Mouse (Mus musculus) adrenal gland, adult 18-20 months (tissue): ENCODE data around the gene Btbd18. TPM values are rescaled to one million over a fixed set of nuclear protein-coding genes. Genes with fewer than 3 reads are reported as not detected.

Source experiments
- DNase-seq, 2 experiments: peaks; one replicate each; pipeline ENCODE4 v3.0.0; 2021 to 2022; ENCODE audit warnings: low spot score in 2 of 2
- total RNA-seq, 2 experiments: library from RNA; stranded (reverse); gene quantifications; 1 replicate in 1 of 2; 2 replicates in 1 of 2; pipeline ENCODE4 v1.2.3; 2021

Btbd18 gene
- total RNA-seq, 2 experiments from 2014 or later: 0.10 TPM; not detected in 1

DNA sequence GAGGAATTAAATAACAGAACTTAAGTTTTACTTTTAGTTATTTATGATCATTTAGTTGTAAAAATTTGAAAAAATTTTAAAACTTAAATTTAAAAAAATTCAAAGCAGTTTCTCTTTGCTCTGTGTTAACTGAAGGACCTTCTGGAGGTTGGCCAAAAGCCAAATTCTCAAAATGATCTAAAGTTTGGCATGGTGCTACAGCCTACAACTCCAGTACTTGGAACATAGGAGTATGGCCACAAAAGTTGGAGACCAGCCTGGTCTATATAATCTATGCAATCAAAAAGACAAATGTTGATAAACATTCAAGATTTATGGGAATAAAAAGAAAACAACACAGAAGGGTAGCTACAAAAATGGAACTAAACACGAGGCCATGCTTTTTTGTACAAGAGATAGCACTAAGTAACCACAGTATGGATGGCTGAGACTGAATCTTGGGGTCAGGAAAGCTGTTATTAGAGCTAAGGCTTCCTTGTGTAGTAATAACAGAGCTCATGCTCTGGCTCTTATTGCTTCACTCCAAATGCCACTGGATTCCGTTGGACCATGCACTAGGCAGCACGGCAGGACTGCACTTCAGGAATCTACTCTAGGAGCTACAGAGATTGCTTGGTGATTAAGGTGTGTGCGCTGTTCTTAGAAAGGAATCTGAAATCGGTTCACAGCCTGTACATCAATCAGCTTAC, 36.3 kb downstream of the Btbd18 start:
- DNase-seq: no peak

DNA sequence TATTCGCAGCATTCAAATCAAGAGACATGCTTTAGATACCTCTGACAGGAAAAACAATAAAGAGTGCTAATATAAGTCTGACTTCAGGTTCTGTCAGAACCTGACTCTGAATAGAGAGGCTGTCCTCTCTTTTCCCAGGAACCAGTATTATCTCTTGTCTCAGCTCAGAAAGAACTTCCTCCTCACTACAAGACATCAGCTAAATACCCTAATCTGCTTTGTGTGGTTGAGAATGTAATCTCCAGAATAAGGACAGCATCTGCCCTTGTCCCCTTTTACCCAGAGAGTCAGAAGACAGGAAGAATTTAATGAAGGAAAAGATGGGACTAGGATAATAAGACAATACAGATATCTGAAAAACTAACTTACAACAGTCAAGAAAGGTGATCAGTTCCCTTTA, 44.6 kb downstream of the Btbd18 start:
- no peak for DNase-seq

- no peak for DNase-seq
These were observed 45.5 kb downstream of the Btbd18 start for GRCm38 (mm10) chr2:84704329-84704728.

- DNase-seq: no peak
These were observed 46.4 kb downstream of the Btbd18 start for GRCm38 (mm10) chr2:84705295-84705694.

- no peak for DNase-seq
These were observed 48.6 kb downstream of the Btbd18 start for GRCm38 (mm10) chr2:84707523-84707922.

GRCm38 (mm10) chr2:84711898-84712297, 53.0 kb downstream of the Btbd18 start:
- DNase-seq: no peak

DNA sequence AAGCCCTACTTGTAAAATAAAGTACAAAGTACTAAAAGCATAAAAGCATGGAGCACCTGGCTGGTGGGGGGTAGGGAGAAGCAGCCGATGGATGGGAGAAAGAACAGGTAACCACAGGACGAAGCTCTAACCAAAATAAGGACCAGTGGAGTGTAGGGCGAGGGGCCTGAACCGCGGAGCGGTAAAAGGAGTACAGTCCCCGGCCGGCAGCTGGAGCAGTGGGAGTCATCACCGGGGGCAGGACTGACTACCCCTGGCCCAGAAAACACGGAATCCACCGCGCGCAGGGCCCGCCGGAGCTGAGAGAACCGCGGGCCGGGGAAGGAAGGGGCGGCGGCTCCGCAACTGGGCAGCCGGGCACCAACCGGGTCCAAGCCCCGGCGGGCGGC, 55.5 kb downstream of the Btbd18 start:
- DNase-seq: no peak

DNA sequence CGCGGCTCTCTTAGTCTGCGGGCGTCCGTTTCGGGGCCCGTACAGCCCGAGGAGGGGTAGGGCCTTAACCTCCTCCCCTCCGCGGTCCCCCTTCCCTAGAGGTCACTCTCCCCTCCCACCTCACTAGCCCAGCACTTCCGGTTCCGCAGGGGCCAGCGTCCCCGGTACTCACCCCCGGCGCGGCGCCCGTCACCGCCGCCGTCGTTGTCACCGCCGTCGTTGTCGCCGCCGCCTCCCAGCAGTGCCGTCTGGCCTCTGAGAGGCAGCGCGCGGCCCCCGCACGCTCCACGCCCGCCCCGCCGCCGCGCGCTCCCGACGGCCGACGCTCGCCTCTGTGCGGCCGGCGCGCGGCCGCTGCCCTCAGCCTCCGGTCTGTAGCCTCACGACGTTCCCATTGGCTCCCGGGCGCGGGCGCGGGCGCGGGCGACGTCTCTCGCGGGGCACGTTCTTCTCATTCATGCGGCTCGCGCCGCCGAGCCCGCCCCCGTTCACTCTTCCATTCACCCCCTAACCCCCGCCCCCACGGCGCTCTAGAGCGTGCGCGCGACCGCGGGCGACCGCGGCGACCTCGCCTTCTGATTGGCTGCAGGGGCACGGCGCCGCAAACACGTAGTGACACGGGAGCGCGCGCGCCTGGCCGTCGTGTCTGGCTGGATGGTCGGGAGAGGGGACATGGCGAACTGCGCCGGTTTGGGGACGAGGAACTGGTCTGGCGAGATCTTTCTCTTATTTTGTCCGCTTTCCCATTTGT, 56.1 kb downstream of the Btbd18 start, which contains the start of gene Zdhhc5:
Gene Zdhhc5 (minus strand): TSS at position 370 of the 751 bp plus-strand sequence.
- DNase-seq: peak; percentile 97 to 99

GRCm38 (mm10) chr2:84715562-84716361, 56.9 kb downstream of the Btbd18 start:
- peak; percentile 51 to 61 for DNase-seq

DNA sequence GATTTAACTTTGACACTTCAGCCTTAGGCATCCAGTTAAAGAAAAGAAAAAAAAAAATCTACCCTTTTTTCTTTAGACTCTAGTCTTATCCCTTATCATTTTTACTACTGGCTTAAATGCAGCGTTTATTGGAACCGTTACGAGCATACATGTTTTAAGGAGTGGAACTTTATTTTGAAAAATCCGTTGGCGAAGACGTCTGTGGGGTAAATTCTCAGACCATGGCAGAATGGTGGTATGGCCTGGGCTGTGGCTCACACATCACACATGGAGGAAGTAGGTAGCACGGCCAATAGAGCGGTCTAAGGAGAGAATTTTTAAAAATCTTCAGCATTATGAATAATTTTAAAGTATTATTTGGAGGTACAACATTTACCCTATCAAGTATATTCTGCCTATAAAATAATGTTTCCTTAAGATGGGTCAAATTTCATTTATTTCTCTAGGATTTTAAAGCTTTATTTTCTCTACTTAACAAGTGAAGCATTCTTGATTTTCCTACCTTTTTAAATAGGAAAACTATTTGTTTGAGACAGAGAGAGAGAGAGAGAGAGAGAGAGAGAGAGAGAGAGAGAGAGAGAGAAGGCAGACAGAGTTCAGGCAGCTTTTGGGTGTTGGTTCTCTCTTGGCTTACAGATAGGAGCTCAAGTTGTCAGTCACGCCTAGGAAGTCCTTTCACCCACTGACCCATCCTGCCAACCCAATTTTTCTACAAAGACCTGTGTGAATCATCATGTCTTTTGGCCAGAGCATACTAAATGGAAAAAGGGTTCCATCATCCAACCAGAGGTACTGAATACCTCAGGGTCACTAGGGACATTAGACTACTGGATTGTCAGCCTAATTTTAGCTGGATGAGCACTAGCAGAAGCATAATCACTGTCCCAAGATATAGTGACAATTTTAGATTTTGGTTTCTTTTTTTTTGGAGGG, 57.8 kb downstream of the Btbd18 start:
- no peak for DNase-seq

- DNase-seq: no peak
These were observed 58.5 kb downstream of the Btbd18 start for GRCm38 (mm10) chr2:84717357-84717756.

Other genes with a start within 250 kb of the Btbd18 start
- 10 to 100 TPM; 23.5 to 27.5 TPM for gene Calcrl, start 233.7 kb upstream of the Btbd18 start, total RNA-seq
- gene Tfpi, start 182.3 kb upstream of the Btbd18 start, total RNA-seq: 10 to 100 TPM; 29.0 to 63.0 TPM
- 100 to 1,000 TPM; 123 to 129 TPM for gene Ctnnd1, start 8.3 kb upstream of the Btbd18 start, total RNA-seq
- gene Selenoh, start 11.7 kb downstream of the Btbd18 start, total RNA-seq: 10 to 100 TPM; 21.9 to 28.8 TPM
- not detected for gene Gm28635, start 19.0 kb downstream of the Btbd18 start, total RNA-seq
- gene Med19, start 19.3 kb downstream of the Btbd18 start, total RNA-seq: 10 to 100 TPM; 22.7 to 25.9 TPM
- gene Tmx2, start 20.1 kb downstream of the Btbd18 start, total RNA-seq: 100 to 1,000 TPM; 146 to 179 TPM
- 10 to 100 TPM; 62.0 to 70.2 TPM for gene Zdhhc5, start 56.1 kb downstream of the Btbd18 start, total RNA-seq
- 10 to 100 TPM; 13.4 to 15.3 TPM for gene Clp1, start 68.3 kb downstream of the Btbd18 start, total RNA-seq
- 1 to 10 TPM; 4.8 to 5.1 TPM for gene Ypel4, start 75.0 kb downstream of the Btbd18 start, total RNA-seq
- gene Gm19426, start 84.6 kb downstream of the Btbd18 start, total RNA-seq: 1 to 10 TPM; 1.5 to 1.8 TPM
- 100 to 1,000 TPM in 1 of 2 experiments, 10 to 100 TPM in 1; 78.6 to 115 TPM for gene Serping1, start 116.4 kb downstream of the Btbd18 start, total RNA-seq
- 10 to 100 TPM; 17.6 to 26.4 TPM for gene Ube2l6, start 139.7 kb downstream of the Btbd18 start, total RNA-seq
- gene Smtnl1, start 163.6 kb downstream of the Btbd18 start, total RNA-seq: under 1 TPM in 1 of 2 experiments, not detected in 1; 0.32 TPM
- gene Timm10, start 167.9 kb downstream of the Btbd18 start, total RNA-seq: 10 to 100 TPM; 45.8 to 59.0 TPM
- gene Slc43a1, start 179.8 kb downstream of the Btbd18 start, total RNA-seq: 1 to 10 TPM; 9.3 to 9.4 TPM
- gene Rtn4rl2, start 227.6 kb downstream of the Btbd18 start, total RNA-seq: 1 to 10 TPM; 1.9 to 2.4 TPM